Mouse (Mus musculus): Measurements from ENCODE around the gene Arl3.

The Arl3 gene

GRCm38 (mm10) chr19:46537357-46537756, 35.6 kb downstream of the Arl3 start:
- no peak for DNase-seq (ENCODE audit: extremely low read depth, low read depth, low spot score)

DNA sequence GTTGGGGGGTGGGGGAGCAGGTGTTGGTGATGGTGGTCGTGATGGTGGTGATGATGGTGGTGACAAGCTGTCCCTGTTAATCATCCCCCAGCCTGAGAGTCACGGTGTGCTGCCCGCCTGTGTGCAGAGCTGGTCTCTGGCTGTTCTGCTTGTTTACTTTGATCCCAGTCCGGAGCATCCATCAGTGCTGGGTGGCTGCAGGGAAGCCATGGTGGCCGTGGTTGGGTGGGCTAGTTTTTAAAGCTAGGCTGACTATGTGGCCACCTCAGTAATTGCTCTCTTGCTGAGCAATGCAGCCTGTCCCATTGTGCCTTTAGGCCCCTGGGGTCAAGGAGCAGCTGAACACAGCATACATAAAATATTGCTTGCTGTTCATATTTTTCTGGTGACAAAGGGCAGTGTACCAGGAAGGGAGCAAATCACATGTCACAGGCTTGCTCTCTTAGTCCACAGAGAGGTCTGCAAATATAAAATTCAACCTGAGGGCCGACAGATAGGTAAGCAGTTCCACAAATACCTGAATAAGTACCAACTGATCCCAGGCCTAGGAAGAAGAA, 38.4 kb downstream of the Arl3 start:
- DNase-seq (ENCODE audit: extremely low read depth, low read depth, low spot score), result no peak

GRCm38 (mm10) chr19:46533525-46533924, 39.5 kb downstream of the Arl3 start:
- no peak for DNase-seq (ENCODE audit: extremely low read depth, low read depth, low spot score)

DNA sequence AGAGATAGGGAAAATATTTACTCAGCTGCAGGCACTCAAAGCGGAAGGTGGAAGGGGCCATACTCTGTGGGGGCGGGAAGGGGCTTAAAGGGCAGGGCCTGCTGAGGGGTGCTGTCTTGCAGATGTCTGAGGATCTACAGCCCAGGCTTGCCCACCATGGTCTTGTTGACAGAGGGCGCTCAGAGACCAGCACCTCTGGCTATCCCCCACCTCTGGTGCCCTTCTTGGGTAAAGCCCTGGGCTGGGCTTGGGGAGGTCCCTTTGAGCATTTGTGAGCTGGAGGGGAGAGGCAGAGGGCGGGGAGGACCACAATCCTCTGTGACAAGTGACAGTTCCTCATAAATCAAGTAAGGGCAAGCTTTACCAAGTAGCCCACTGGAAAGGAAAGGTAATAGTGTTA, 39.9 kb downstream of the Arl3 start:
- no peak for DNase-seq (ENCODE audit: extremely low read depth, low read depth, low spot score)

DNA sequence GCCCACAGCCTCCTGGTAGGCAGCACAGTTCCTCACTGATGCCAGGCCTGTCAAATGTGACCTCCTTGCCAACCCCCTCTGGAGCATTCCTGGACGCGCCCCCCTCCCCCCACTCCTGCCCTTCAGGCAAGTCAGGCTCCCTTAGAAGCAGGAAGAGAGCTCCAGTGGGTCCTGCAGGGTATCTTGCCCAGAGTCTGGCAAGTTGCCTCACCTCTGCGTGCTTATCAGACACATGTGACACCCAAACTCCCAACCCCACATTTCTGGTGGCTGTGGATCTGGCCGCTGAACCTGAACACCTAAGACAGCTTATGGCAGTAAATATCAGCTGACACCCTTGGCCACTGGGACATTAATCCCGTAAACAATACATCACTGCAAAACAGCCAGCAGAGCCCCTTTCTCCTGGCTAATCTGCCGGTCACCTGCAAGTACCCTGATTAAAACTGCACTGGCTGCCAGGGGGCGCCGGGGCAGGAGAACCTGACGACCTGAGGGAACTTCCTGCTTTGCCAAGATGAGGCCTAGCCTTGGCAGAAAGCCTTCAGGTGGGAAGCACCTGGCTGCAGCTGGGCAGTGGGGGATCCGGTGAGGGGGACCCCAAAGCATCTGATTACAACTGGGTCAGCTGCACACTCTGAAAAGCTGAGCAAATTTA, 40.8 kb downstream of the Arl3 start:
- DNase-seq (ENCODE audit: extremely low read depth, low read depth, low spot score), result no peak

DNA sequence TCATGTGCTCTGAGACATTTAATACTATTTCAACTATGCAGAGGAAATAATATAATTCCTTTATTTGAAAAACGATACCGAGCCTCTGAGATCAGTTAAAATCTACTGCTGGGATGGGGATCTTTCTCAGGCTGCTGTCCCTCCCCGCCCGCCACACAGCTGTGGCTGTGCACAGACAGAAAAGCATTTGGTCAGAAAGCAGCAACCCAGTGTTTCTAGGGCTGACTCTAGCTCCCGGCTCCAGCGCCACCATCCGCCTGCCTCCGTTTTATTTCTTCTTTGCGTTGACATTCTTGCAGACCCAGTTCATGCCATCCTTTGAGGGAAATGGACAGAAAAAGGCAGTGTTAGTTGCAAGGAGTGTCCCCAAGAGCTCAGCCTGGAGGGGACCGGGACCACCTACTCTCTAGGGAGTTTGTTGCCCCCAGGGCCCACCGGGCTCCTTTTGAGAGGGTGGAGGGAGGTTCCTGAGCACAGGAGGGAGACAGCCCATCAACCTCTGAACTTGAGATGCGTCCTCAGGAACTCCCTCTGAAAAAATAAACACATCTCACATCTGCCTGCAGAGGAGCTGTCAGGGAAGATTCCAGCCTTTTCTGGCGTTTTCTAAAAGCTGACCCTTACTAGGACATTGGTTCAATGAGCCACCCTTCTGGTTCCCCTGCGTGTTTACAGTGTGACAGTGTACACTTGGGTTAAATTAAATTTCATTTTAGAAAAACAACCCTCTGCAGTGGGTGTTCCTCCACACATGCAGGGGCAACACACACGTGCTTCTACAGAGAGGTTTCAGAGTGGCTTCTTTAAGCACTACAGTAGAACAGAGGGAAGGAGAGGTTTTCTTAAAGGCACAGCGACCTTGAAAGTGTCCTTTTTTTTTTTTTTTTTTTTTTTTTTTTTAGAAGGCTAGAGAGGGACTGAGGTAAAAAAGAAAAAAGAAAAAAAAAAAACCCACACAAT, 41.6 kb downstream of the Arl3 start:
- DNase-seq (ENCODE audit: extremely low read depth, low read depth, low spot score), result no peak

- DNase-seq (ENCODE audit: extremely low read depth, low read depth, low spot score), result no peak
Observed at GRCm38 (mm10) chr19:46530449-46530990, 42.5 kb downstream of the Arl3 start.

- no peak for DNase-seq (ENCODE audit: extremely low read depth, low read depth, low spot score)
Observed at GRCm38 (mm10) chr19:46529601-46530448, 43.2 kb downstream of the Arl3 start.

DNA sequence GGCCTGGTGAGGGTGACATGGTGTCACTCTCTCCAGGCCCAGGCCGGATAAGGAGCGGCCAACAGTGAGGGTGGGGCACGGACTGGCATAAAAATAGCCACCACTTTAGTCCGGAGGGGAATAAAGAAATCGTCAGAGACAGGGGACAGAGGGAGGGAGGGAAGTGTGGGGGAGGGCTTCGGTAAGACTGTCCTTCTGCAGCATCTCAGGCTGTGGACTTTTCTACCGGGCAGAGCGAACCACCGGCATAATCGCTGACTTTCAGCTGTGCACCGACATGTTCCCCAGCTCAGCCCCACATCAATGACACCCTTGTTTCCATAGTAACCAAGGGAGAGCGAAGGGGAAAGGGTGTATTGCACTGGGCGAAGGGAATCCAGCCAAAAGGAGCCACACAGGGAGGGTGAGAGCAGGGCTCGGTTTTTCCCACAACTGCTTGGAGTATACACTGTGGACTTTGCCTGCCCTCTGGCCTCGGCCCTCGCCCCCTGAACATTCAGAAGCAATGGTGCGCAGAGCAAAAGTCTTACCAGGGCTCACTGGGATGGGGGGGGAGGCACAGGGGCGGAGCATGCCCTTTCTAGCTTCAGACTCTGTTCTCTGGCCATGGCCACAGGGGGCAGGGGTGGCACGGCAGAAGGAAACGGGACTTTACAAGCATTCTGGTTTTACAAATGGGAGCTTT, 44.3 kb downstream of the Arl3 start:
- no peak for DNase-seq (ENCODE audit: extremely low read depth, low read depth, low spot score)

DNA sequence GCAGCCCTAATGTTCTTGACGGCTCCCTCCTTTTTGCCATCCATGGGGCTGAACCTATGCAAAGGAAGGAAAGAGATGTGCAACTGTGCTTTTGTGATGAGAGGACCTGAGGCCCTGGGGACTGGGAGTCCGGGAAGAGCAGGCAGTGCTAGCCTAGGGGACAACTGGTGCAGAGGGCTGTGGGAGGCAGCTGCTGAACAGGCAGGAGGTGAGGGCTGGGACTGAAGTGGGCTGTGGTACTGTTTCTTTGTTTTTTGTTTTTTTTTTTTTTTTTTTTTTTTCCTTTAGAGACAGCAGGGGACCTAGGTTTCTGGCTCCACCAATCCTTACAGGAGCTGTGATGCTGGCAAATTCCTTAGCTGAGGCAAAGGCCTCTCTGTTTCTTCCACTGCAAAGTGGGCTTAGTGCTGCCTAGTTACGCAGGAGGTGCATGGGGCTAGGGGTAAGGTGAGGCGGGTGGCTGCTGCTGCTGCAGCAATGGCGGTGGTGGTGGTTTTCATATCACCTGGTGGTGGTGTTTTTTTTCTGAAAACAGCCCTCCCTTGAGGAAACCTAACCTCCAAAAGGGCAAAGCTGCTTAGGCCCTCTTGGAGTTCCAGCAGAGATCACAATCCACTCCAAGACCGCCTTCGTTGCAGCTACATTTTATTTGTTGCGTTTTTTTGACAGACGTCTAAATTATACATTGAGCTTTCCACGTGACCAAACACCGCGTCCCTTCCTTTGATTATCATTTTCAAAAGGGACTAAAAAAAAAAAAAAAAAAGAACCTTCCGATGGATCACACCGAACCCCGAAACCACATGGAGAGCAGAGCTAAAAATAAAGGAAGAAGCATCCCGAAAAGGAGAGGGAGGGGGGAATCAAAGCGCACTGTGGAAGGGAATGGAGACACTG, 45.1 kb downstream of the Arl3 start:
- no peak for DNase-seq (ENCODE audit: extremely low read depth, low read depth, low spot score)

DNA sequence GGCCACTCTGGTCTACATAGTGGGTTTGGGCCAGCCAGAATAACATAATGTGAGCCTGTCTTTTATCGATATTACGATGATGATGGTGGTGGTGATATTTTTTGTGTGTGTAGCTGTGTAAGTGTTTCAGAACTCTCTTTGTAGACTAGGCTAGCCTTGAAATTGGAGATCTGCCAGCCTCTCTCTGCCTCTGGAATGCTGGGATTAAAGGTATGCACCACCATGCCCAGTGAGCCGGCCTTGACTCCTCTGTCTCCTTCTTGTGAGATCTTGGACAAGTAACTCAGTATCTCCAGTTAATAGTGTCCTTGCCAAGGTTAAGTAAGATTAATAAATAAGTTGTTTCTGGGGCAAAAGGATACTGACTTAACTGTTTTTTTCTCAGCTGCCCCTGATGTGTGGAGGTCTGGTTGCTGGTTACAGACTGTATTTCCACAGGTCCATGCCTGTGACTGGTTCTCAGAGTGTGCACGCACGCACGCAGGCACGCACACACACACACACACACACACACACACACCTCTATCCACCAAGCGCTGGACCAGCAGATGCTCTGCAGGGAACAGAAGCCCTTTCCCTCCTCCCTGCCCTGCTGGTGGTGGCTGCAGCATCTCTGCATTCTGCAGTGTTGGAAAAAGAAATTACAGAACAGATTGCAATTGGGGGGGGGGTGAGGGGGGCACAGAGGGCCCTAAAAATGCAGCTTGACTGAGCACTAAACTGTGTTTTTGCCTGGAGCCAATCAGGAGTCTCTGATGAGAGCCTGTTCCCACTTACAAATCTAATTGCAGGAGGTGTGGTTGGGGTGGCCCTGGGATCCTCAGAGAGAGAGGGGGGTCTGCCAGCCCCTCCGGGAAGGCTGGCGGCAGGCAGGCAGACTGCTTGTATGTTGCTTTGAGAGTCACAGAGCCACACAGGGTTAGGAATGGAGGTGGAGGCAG, 47.0 kb downstream of the Arl3 start:
- DNase-seq (ENCODE audit: extremely low read depth, low read depth, low spot score), result no peak

DNA sequence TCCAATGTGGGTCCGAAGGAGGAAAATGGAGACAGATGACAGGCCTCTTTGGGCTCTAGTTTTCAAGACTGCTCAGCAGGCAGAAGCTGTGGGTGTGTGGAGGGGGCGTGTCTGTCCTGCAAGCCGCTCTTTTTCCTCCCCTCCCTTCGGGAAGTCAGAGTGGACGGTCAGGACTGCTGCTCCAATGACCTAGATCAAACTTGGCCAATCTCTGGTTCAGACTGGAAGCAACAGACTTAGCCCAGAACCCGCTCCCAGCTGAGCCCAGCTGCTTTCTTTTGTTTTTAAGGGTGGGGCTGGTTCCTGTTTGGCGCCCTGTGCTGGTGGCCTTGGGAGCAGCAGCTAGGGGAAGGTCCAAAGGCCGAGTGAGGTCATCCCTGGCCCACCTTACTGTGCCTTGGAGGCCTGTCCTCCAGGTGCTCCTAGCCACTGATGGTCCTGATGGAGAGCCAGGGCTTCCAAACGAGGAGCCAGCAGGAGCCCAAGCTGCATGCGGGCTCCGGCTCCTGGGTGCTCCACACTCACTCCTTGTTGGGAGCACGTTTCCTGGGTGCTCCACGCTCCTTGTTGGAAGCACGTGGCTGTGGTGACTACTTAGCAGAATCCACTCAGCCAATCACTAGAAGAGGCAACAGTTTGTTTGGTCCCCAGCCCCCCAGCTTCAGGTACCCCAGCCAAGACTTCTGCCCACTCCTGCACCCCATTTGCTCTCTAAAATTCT, 48.2 kb downstream of the Arl3 start:
- no peak for DNase-seq (ENCODE audit: extremely low read depth, low read depth, low spot score)

DNA sequence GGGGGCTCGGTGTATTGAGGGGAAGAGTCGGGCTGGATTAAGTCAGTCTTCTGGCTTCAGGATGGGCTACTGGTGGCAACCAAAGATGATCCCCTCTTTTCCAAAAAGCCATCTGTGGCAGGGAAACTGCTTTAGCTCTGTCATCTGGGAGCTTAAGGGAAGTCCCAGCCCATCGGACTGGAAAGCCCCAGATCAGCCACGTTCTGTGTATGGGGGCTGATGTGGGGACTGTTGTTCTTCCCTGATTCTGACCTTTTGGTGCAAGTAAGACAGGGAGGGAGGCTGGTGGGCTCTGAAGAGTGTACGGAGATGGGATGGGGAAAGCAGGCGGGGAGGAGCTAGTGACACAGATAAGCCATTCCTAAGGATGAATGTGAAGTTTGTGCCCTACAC, 48.9 kb downstream of the Arl3 start:
- no peak for DNase-seq (ENCODE audit: extremely low read depth, low read depth, low spot score)

DNA sequence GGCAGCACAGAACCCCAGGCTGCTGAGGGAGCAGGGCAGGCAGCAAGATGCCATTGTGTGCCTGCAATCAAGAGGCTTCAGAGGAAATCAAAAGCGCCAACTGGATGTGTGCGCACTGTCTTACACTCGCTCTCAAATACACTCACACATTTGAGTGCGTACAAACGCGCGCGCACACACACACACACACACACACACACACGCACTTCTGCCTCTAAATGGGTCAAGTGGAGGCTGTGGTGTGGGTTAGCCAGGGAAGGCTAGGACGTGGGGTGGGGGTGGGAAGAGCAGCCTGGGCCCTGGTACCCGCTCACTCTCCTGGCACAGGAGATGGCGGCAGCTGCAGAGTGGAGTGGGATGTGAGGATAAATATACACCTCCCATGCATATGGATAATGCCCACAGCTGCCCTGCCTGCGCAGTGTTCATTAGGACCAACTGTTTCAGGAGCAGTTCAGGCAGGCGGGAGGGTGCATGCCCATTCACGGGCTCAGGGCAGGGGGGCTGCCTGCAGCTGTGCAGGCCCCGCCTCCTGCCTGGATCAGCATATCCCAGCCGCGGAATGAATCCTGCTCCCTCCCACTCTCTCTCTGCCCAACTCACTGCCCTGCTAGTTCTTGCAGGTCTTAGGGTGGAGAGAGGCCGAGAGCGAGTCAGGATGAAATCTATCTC, 49.4 kb downstream of the Arl3 start:
- no peak for DNase-seq (ENCODE audit: extremely low read depth, low read depth, low spot score)

GRCm38 (mm10) chr19:46523131-46523479, 49.9 kb downstream of the Arl3 start:
- no peak for DNase-seq (ENCODE audit: extremely low read depth, low read depth, low spot score)

GRCm38 (mm10) chr19:46522433-46523044, 50.5 kb downstream of the Arl3 start:
- DNase-seq (ENCODE audit: extremely low read depth, low read depth, low spot score), result no peak

- no peak for DNase-seq (ENCODE audit: extremely low read depth, low read depth, low spot score)
Observed at GRCm38 (mm10) chr19:46521698-46522097, 51.3 kb downstream of the Arl3 start.
